Mouse (Mus musculus): Measurements from ENCODE around the gene Csf3r.

Csf3r gene

GRCm38 (mm10) chr4:126057207-126058133, 33.1 kb downstream of the Csf3r start:
- DNase-seq, result no peak

- DNase-seq, result peak; percentile 96
Observed at GRCm38 (mm10) chr4:126058134-126058996, 34.0 kb downstream of the Csf3r start, which contains the start of gene Oscp1. Gene Oscp1, plus strand, starts transcription at chr4:126058565.

GRCm38 (mm10) chr4:126058997-126059362, 34.6 kb downstream of the Csf3r start:
- DNase-seq, result no peak

GRCm38 (mm10) chr4:126062856-126063255, 38.5 kb downstream of the Csf3r start:
- peak; percentile 25 for DNase-seq

- no peak for DNase-seq
Observed at GRCm38 (mm10) chr4:126065241-126065640, 40.9 kb downstream of the Csf3r start.

- peak; percentile 52 for DNase-seq
Observed at GRCm38 (mm10) chr4:126067401-126068077, 43.2 kb downstream of the Csf3r start.

GRCm38 (mm10) chr4:126068842-126069241, 44.5 kb downstream of the Csf3r start:
- DNase-seq, result no peak

GRCm38 (mm10) chr4:126077833-126078232, 53.5 kb downstream of the Csf3r start:
- DNase-seq, result peak; percentile 51

GRCm38 (mm10) chr4:126079266-126079665, 54.9 kb downstream of the Csf3r start:
- peak; percentile 55 for DNase-seq

- DNase-seq, result no peak
Observed at GRCm38 (mm10) chr4:126081601-126082000, 57.3 kb downstream of the Csf3r start.

GRCm38 (mm10) chr4:126083021-126083420, 58.7 kb downstream of the Csf3r start:
- DNase-seq, result no peak

- no peak for DNase-seq
Observed at GRCm38 (mm10) chr4:126084382-126084781, 60.0 kb downstream of the Csf3r start.

- DNase-seq, result peak; percentile 91
Observed at GRCm38 (mm10) chr4:126085996-126086576, 61.7 kb downstream of the Csf3r start.

- no peak for DNase-seq
Observed at GRCm38 (mm10) chr4:126090101-126090847, 65.9 kb downstream of the Csf3r start.

GRCm38 (mm10) chr4:126090848-126091124, 66.4 kb downstream of the Csf3r start:
- DNase-seq, result no peak

- no peak for DNase-seq
Observed at GRCm38 (mm10) chr4:126091873-126092272, 67.5 kb downstream of the Csf3r start.
